Mouse (Mus musculus) lung, adult 2 months (tissue): Measurements from ENCODE around the gene Slmap. TPM values are rescaled to one million over a fixed set of nuclear protein-coding genes. Genes with fewer than 3 reads are reported as not detected.

Source experiments
- DNase-seq: peaks from one replicate; pipeline ENCODE4 v3.0.0; 2022
- H3K4me1 ChIP-seq: fragments of 200-500 bp; 2 replicates; pipeline ENCODE4 v1.6.1; 2011; ENCODE audit warnings: low read length; ENCODE audit not compliant: control insufficient read depth, insufficient read depth
- H3K4me3 ChIP-seq: fragments of 200-500 bp; replicated peaks from 2 replicates; pipeline ENCODE3; 2011; ENCODE audit warnings: low read depth, mild to moderate bottlenecking, control low read depth, low read length; ENCODE audit errors: extremely low read depth
- CTCF ChIP-seq: fragments of 200-500 bp; IDR thresholded peaks from 2 replicates; pipeline ENCODE4 v1.5.1; 2011; ENCODE audit warnings: mild to moderate bottlenecking, low read length, control low read depth; ENCODE audit not compliant: insufficient read depth
- POLR2A ChIP-seq: fragments of 200-500 bp; IDR thresholded peaks from 2 replicates; pipeline ENCODE4 v1.6.1; 2011; ENCODE audit warnings: low read depth, mild to moderate bottlenecking, control low read depth, low read length, borderline replicate concordance; ENCODE audit errors: extremely low read depth
- whole genome bisulfite sequencing: fragments of 180-500 bp; shearing (Covaris S2); methylation state at CpG from one replicate; pipeline ENCODE4 v1.1.7; 2018; 5-methylcytosine and 5-hydroxymethylcytosine counted together
- polyA plus RNA-seq: library from polyadenylated mRNA; depleted of rRNA; stranded (reverse); fragments of >200 nt; gene quantifications from 2 replicates; pipeline ENCODE4 v1.2.3, GENCODE M21; 2012

Gene Slmap
- polyA plus RNA-seq, 1 experiment: 22.8 TPM

DNA sequence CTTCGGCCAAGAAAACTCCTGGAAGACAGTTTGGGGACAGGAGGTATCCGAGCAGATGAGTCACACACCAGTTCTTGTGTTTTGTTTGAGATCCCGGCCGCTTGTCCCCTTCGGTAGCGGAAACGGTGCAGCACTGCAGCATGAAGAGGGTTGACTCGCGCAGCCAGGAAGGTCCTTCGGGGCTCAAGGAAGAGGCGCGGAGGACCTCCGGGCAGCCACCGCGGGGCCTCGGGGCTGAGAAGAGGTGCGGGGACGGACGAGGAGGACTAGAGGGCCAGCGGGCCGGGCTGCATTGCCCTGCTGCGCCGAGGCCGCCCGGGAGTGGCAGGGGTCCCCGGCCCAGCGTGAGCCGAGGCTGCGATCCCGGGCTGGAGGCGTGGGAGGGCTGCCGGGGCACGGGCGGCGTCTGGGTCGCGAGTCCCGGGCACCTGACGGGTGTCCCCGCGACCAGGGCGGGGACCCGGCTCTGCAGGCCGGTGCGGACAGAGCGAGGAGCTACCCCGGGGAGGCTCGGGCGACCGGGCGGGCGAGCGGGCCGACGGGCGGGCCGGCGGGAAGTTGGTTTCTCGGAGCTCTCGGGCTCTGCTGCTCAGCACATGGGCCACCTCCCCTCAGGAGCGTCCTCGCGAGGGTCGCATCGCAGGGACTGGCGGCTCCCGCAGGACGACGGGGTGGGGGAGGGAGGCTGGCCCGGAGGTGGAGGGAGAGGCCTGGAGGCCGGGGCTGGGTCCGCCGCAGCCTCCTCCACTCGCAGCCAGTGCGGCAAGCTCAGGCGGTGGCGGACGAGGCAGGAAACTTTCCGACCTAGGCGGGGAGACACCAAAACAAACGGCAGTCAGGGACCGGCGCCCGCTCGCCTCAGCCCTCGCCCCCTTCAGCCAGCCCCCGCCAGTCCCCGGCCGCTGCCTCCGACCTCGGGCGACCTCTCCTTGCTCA is 642 bp downstream of the Slmap start:
- Histone ChIP-seq H3K4me1 (peaks cover 14% of the 10 kb centered on the region), H3K4me3 (peak overlapping the region; percentile 66)
- WGBS: under 1% methylated on average over 87 of the region's 92 CpGs
- DNase-seq: peak; percentile 51
- TF ChIP-seq CTCF (no peak), POLR2A (no peak)

DNA sequence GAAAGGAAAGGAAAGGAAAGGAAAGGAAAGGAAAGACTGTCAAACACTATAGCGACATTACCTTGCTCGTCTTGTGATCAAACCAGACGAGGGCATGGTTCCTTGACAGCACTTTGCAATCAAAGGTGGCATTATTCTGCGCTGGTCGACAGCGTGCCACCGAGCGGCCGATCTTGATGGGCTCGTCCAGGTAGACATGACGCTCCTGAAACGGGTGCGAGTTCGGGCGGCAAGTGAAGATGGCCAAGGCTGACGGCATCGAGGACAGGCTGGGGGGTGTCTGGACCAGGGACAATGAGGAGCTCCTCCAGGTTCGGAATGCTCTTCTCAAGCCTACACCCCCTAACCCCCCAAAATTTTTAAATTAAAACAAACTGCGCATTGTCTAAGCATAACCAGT is 1.5 kb downstream of the Slmap start:
- TF ChIP-seq POLR2A (no peak), CTCF (no peak)
- DNase-seq: peak; percentile 17
- peak overlapping the region; percentile 66 for H3K4me3 ChIP-seq
- 20% methylated on average over 19 of the region's 19 CpGs for WGBS
- H3K4me1 ChIP-seq: peaks cover 22% of the 10 kb centered on the region

DNA sequence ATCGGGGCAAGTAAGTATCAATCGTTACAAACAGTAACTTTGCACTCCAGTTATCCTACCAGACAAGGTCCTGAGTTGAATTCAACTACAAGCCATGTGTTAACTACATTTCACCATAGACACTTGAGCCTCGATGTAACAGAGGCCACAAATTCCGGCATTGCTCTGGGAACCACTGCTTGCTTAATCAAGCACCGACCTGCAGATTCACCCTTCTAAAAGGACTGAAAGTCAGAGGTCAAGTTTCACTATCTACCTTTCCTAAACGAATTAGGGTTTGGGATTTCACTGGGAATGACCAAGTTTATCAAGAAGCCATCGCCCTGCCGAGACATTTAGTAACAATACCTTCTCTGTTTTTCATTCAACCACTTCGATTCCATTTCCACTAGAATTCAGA is 2.0 kb downstream of the Slmap start:
- TF ChIP-seq CTCF (no peak), POLR2A (no peak)
- DNase-seq: no peak
- 34% methylated on average over 9 of the region's 9 CpGs for WGBS

DNA sequence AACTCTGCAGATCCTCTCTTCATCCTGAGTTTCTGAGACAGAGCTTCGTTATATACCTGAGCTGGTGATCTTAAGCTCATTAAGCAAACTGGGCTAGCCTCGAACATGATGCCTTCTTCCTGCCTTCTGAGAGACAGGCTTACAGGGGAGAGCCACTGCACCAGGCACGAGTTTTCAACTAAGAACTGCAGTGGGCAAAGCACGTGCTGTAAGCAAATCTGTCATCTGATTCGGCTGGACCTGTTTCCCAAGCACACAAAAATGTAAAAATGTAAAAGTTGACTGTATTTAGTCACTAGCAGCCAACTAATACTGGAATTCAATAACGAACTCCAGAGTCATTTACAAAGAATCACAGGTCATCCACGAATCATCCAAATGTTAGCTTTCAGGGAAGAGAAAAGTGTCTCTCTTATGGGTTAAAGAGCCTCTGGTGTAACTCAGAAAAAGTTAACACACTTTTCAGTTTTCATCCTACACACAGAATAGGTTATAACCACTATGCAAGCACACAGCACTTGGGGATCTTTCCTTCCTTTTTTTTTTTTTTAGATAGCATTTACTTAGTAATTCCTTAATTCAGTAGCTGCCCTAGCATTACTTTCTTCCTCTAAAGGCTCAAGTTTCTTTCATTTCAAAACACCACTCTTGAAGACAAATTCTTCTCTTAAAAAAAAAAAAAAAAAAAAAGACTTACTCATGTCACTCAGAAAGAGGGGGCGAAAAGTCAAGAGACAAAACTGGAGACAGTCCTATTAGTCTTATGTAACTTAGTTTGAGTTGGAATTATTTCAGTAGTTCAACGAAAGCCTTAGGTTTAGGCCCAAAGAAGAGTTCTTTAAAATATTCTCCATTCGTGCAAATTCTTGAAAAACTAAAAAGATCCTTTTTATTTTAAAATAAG is 3.1 kb downstream of the Slmap start:
- 46% methylated on average over 10 of the region's 10 CpGs for WGBS
- H3K4me1 ChIP-seq: peaks cover 23% of the 10 kb centered on the region
- DNase-seq: no peak
- no peak for TF ChIP-seq POLR2A
- TF ChIP-seq CTCF: no peak
- no peak overlapping the region for H3K4me3 ChIP-seq

More for the DNA sequence above, 2.0 kb downstream of the Slmap start:
- Histone ChIP-seq H3K4me3 (no peak overlapping the region), H3K4me1 (peaks cover 23% of the 10 kb centered on the region)

DNA sequence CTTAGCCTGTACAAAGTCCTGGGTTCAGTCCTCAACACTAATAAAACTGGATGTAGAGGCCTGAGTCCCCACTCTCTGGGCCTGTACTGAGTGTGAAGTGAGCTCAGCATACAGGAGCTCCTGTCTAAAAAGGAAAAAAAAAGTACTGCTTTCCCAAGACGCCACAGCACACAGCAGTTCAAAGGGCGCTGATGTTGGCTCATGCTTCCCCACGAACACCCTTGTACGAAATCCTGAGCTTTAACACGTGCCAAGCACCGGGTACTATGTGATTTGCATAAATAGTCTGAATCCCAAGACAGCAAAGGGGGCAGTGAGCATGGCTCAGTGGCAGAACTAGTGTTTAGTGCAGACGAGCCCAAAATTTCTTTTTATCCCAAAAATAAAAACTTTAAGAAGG is 4.4 kb downstream of the Slmap start:
- Histone ChIP-seq H3K4me1 (peaks cover 23% of the 10 kb centered on the region), H3K4me3 (no peak overlapping the region)
- TF ChIP-seq CTCF: no peak
- no peak for TF ChIP-seq POLR2A
- DNase-seq: no peak
- WGBS: 42% methylated on average over 7 of the region's 7 CpGs

DNA sequence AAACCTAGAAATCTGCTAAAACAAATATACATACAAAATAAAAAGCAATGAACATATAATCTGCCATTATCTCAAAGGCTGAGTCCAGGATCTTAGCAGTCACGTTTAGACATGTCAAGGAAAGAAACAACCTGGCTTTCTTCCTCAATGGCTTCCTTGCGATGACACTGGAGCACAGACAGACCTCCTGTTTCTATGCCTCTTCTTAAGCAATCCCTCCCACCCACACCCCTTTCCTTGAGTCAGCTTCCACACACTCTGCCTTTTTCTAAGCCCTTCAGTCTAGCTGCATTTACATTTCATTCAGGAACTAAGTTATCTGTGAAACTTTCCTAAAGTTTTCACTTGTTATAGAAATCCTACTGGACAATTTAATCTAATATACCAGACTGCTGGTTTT is 6.4 kb downstream of the Slmap start:
- DNase-seq: no peak
- Histone ChIP-seq H3K4me3 (no peak overlapping the region), H3K4me1 (peaks cover 22% of the 10 kb centered on the region)
- WGBS: 35% methylated on average over 2 of the region's 2 CpGs
- TF ChIP-seq POLR2A (no peak), CTCF (no peak)

DNA sequence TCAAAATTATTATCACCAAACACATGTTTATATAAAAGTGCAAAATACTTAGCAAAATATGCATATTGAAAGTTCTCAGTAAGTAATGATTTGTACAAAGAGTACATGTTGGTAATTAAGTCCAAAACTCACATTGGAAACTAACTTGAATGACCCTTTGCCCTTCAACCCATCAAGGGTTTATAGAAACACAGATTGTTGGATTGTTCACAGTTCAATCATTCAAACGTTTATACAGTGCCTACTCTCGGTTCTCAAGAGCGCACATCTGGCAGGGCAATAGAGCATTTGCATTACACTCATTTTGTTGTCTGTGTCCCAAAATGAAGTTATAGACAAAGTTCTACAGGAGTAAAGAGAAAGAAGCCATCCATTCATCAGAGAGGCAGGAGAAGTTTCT is 8.8 kb downstream of the Slmap start:
- no peak for DNase-seq
- no peak for TF ChIP-seq CTCF
- TF ChIP-seq POLR2A: no peak
- Histone ChIP-seq H3K4me1 (peaks cover 17% of the 10 kb centered on the region), H3K4me3 (no peak overlapping the region)
- WGBS: 45% methylated on average over 3 of the region's 3 CpGs

DNA sequence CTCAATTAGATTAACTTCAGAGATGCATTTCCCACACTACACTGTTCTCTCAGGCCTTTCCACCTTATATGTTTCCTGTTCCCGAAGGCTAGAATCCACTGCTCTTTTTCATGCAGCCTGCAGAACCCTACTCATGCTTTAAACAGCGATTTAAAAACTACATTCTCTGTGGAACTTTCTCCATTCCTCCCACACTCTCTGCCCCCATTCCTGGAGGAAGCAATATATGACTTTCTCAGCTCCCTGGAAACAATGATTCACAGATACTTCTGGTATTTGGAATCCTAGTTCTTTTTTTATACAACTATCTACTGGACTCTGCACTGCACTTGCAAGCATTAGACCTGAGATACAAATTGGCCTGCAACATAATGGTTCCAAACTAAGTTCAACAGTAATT is 11.6 kb downstream of the Slmap start:
- no peak overlapping the region for H3K4me3 ChIP-seq
- no peak for DNase-seq
- peaks cover 5% of the 10 kb centered on the region for H3K4me1 ChIP-seq
- TF ChIP-seq CTCF (no peak), POLR2A (no peak)
- WGBS: 74% methylated on average over 2 of the region's 2 CpGs

DNA sequence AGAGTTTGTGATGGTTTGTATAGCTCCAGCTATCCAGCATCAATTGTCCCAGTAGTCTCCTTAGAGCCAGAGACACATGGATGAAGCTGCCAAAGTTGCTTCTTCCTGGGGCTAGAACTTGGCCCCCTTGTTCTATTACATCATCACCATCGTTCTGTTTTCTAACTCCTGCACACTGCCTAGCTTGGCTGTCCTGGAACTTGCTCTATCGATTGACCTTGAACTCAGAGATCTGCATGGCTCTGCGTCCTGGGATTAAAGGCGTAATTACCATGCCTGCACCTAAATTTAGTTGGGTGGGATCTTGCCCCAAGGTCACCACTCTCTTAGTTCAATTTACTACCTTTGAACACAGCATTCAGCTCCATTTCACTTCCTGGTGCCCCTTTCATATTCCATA is 14.9 kb downstream of the Slmap start:
- WGBS: 78% methylated on average over 4 of the region's 4 CpGs
- peaks cover 12% of the 10 kb centered on the region for H3K4me1 ChIP-seq
- no peak for DNase-seq
- TF ChIP-seq CTCF (no peak), POLR2A (no peak)
- no peak overlapping the region for H3K4me3 ChIP-seq
